Mouse (Mus musculus) midbrain, embryonic 11.5 days (tissue): ENCODE results near the gene Spata2l. TPM values are rescaled to one million over a fixed set of nuclear protein-coding genes. Genes with fewer than 3 reads are reported as not detected.
"Not testable (repeated sequence)": the region's sequence is repeated elsewhere in the genome, so short reads cannot be mapped to it uniquely, and the experiment has no call there.

ENCODE experiments used
- ATAC-seq: fragments of 200-750 bp; cut with Nextera tagmentation; 2 replicates; pipeline ENCODE4 v1.8.0; 2017; ENCODE audit warnings: moderate TSS enrichment, moderate library complexity; ENCODE audit not compliant: low FRiP score
- DNase-seq: peaks from one replicate; pipeline ENCODE4 v3.0.0; 2015; ENCODE audit warnings: low spot score; ENCODE audit errors: missing footprints
- H3K27ac ChIP-seq: fragments of 300-500 bp; sonication (generic); 2 replicates; pipeline ENCODE4 v1.5.1; 2014; ENCODE audit warnings: low read depth, low read length
- H3K27me3 ChIP-seq: fragments of 300-500 bp; sonication (generic); 2 replicates; pipeline ENCODE4 v1.6.1; 2014; ENCODE audit warnings: mild to moderate bottlenecking, low read length, moderate library complexity, mixed read lengths; ENCODE audit not compliant: control insufficient read depth, insufficient read depth
- H3K36me3 ChIP-seq: fragments of 300-500 bp; sonication (generic); 2 replicates; pipeline ENCODE4 v1.6.1; 2014; ENCODE audit warnings: mild to moderate bottlenecking, low read length, moderate library complexity, mixed read lengths; ENCODE audit not compliant: control insufficient read depth, insufficient read depth
- H3K4me1 ChIP-seq: fragments of 300-500 bp; sonication (generic); 2 replicates; pipeline ENCODE4 v1.6.1; 2014; ENCODE audit warnings: low read length; ENCODE audit not compliant: control insufficient read depth, insufficient read depth
- H3K4me2 ChIP-seq: fragments of 300-500 bp; sonication (generic); 2 replicates; pipeline ENCODE4 v1.6.1; 2014; ENCODE audit warnings: mild to moderate bottlenecking, moderate library complexity
- H3K4me3 ChIP-seq: fragments of 300-500 bp; sonication (generic); 2 replicates; pipeline ENCODE4 v1.5.1; 2014; ENCODE audit warnings: low read depth, low read length
- H3K9ac ChIP-seq: fragments of 300-500 bp; sonication (generic); 2 replicates; pipeline ENCODE4 v1.6.1; 2014; ENCODE audit warnings: low read length
- H3K9me3 ChIP-seq: fragments of 300-500 bp; sonication (generic); 2 replicates; pipeline ENCODE4 v1.6.1; 2016; ENCODE audit warnings: low read length; ENCODE audit not compliant: control insufficient read depth
- WGBS: fragments of 180-500 bp; shearing (Covaris S2); extraction: QIAGEN DNeasy Blood & Tissue Kit; methylation state at CpG from one replicate; pipeline ENCODE4 v1.1.7; 2014; 5-methylcytosine and 5-hydroxymethylcytosine counted together
- polyA plus RNA-seq: library from polyadenylated mRNA; unstranded; fragments of >200 nt; fragmentation: Nextera tagmentation; extraction: Ambion mirVana; gene quantifications from 2 replicates; pipeline ENCODE4 v1.2.1, GENCODE M21; 2014

Spata2l gene
- polyA plus RNA-seq: 1.2 and 1.7 TPM in 2 replicates

DNA sequence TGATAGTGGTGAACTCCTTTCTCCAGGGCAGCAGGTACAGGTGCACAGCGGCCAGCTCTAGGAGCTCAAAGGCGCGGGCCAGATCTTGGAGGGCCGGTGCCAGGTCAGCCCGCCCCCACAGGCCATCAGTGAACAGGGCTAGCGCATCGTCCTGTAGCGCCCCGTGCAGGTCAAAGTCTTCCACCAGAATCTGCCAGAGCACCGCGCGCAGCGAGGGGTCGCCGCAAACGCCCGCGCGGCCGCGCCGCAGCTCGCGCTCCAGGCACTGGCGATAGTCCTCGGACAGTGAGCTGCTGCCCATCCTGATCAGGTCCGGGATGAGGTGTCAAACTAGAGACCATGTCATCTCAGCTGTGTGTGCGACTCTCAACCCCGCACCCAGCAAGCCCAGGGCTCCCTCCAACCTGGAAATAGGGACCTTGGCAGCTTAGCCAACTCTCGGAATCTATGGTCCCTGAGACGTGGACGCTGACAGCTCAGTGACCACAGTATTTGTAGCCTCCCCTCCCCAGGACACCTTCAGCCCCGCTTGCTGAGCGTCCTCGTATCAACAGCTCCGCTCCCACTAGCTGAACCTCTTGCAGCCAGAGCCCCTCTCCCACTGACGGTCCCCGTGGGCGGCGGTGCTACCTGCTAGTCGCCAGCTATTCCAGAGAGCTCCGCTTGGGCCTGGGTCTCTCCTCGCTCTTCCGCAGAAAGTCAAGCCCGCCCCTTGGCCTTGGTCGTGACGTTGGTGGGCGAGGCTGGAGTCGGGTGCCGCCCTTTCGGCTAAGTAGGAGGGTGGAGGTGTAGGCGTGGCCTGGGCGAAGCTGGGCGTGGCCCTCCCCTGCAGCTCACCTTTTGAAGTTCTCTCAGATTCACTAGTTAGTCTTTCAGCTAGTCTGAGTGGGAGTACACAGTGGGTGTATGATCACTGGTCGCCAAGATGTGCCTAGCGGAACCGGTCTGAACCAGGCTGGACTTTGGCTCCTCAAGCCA lies at the start of gene Spata2l:
Gene Spata2l (minus strand): TSS at position 714 of the 978 bp plus-strand sequence.
- peaks cover 7% of the 10 kb centered on the region for H3K4me1 ChIP-seq

GRCm38 (mm10) chr8:123284493-123284892 lies 48.5 kb upstream of the Spata2l start:
- no peak for ATAC-seq
- peaks cover 6% of the 10 kb centered on the region for H3K36me3 ChIP-seq
- no peak for DNase-seq

More for the DNA sequence above, at the start of gene Spata2l:
- DNase-seq (peak; percentile 97), ATAC-seq (peak; percentile 89)
- peak within 1 kb of the TSS; percentile 44 for H3K4me3 ChIP-seq
- H3K9me3 ChIP-seq: no peaks in the 10 kb centered on the region
- peak within 1 kb of the TSS; percentile 79 for H3K4me2 ChIP-seq
- H3K36me3 ChIP-seq: no peaks in the 10 kb centered on the region
- H3K27me3 ChIP-seq: peaks cover 13% of the 10 kb centered on the region; the same call in 1 of the 2 replicates
- peak within 1 kb of the TSS; percentile 58 for H3K9ac ChIP-seq
- WGBS: 1% methylated on average over 57 of the region's 57 CpGs
- H3K27ac ChIP-seq: no peak within 1 kb of the TSS

GRCm38 (mm10) chr8:123283991-123284390 lies 48.0 kb upstream of the Spata2l start:
- Histone ChIP-seq H3K36me3 (peaks cover 6% of the 10 kb centered on the region), H3K27ac (no peak overlapping the region), H3K4me1 (no peaks in the 10 kb centered on the region), H3K9me3 (no peaks in the 10 kb centered on the region), H3K4me2 (no peak overlapping the region), H3K4me3 (no peak overlapping the region), H3K9ac (no peak overlapping the region), H3K27me3 (no peaks in the 10 kb centered on the region)
- ATAC-seq: no peak
- WGBS: 91% methylated on average over 7 of the region's 7 CpGs
- no peak for DNase-seq

More at GRCm38 (mm10) chr8:123284493-123284892, 48.5 kb upstream of the Spata2l start:
- H3K27ac ChIP-seq: no peak overlapping the region
- no peak overlapping the region for H3K4me2 ChIP-seq
- 96% methylated on average over 5 of the region's 5 CpGs for WGBS
- no peaks in the 10 kb centered on the region for H3K27me3 ChIP-seq
- no peaks in the 10 kb centered on the region for H3K9me3 ChIP-seq
- H3K4me1 ChIP-seq: no peaks in the 10 kb centered on the region
- H3K9ac ChIP-seq: no peak overlapping the region
- H3K4me3 ChIP-seq: no peak overlapping the region

DNA sequence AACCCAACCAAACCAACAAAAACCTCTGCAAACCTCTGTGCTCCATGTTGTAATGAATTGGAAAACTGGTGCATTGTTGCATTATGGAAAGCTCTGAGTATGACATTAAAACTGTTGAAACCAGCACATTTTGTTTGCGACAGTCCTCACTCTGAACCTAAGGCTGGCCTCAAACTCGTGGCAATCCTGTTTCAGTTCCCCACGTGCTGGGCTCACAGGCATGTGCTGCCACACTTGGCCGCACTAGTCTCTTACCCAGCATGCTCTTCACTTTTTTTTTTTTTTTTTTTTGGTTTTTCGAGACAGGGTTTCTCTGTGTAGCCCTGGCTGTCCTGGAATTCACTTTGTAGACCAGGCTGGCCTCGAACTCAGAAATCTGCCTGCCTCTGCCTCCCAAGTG lies 47.0 kb upstream of the Spata2l start:
- not testable (repeated sequence) for H3K9ac ChIP-seq, H3K36me3 ChIP-seq, H3K27me3 ChIP-seq, ATAC-seq, H3K4me3 ChIP-seq, H3K4me1 ChIP-seq, DNase-seq, H3K27ac ChIP-seq, H3K9me3 ChIP-seq, H3K4me2 ChIP-seq
- WGBS: 96% methylated on average over 5 of the region's 6 CpGs

DNA sequence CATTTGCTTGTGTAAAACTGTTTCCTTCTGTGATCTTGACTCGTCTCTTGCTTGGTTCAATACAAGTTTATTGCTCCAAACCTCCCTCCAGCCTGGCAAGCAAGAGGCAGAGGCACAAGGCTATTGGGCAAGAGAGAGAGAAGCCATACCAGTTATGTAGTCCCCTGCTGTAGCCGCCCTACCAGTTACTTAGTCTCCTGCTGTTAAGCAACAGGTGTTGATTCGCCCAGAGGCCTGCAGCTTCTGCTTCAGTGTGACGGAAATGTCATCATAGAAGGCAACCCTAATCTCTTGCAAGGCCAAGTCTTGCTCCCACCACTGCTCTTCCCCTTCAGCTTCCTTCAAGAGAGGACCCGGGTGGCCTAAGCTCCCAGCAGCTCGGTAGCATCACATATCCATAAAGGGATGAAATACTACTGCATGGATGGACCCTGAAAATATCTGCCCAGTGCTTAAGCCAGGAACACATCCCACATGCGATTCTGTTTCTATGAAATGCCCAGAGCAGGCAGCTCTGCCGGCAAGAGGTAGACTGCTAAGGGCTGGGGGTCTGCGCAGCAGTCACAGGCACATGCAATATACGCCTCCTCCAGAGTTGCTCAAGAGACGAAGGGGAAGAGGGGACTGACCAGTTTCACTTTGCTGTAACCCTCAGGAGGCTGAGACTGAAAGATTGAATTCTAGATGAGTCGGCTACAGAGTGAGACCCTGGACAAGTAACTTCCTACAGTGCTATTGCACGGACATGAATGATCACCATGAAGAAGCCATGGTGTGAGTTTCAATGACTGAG lies 44.5 kb upstream of the Spata2l start:
- DNase-seq (no peak), ATAC-seq (no peak)
- Histone ChIP-seq H3K9ac (no peak overlapping the region), H3K4me1 (no peaks in the 10 kb centered on the region), H3K9me3 (no peaks in the 10 kb centered on the region), H3K4me3 (no peak overlapping the region), H3K36me3 (no peaks in the 10 kb centered on the region), H3K4me2 (no peak overlapping the region), H3K27ac (no peak overlapping the region), H3K27me3 (no peaks in the 10 kb centered on the region)
- WGBS: 87% methylated on average over 13 of the region's 13 CpGs

GRCm38 (mm10) chr8:123279828-123280227 lies 43.8 kb upstream of the Spata2l start:
- no peak for DNase-seq
- H3K36me3 ChIP-seq: no peaks in the 10 kb centered on the region
- H3K4me1 ChIP-seq: no peaks in the 10 kb centered on the region
- no peak overlapping the region for H3K4me2 ChIP-seq
- no peak for ATAC-seq
- 90% methylated on average over 4 of the region's 4 CpGs for WGBS
- no peak overlapping the region for H3K9ac ChIP-seq
- no peaks in the 10 kb centered on the region for H3K9me3 ChIP-seq
- no peak overlapping the region for H3K27ac ChIP-seq
- H3K27me3 ChIP-seq: no peaks in the 10 kb centered on the region
- no peak overlapping the region for H3K4me3 ChIP-seq

DNA sequence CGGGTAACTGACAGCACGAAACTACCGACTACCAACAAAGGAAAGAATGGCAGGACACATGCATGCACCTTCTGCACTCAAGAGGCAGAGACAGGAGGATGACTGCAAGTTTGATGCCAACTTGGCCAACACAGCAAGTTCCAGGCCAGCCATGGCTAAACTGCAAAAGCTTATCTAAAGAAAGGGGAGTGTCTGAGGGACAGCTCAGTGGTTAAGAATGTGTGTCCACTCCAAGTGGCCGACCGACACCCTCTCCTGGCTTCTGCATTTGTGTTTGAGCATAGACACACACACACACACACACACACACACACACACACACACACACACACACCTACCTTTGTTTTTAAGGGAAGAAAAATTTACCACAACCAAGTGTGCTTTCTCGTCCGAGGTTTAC lies 42.4 kb upstream of the Spata2l start:
- ATAC-seq (no peak), DNase-seq (no peak)
- H3K4me3 ChIP-seq: no peak overlapping the region
- no peaks in the 10 kb centered on the region for H3K4me1 ChIP-seq
- no peaks in the 10 kb centered on the region for H3K9me3 ChIP-seq
- H3K9ac ChIP-seq: no peak overlapping the region
- H3K27me3 ChIP-seq: no peaks in the 10 kb centered on the region
- no peak overlapping the region for H3K4me2 ChIP-seq
- H3K27ac ChIP-seq: no peak overlapping the region
- no peaks in the 10 kb centered on the region for H3K36me3 ChIP-seq
- 84% methylated on average over 7 of the region's 7 CpGs for WGBS

DNA sequence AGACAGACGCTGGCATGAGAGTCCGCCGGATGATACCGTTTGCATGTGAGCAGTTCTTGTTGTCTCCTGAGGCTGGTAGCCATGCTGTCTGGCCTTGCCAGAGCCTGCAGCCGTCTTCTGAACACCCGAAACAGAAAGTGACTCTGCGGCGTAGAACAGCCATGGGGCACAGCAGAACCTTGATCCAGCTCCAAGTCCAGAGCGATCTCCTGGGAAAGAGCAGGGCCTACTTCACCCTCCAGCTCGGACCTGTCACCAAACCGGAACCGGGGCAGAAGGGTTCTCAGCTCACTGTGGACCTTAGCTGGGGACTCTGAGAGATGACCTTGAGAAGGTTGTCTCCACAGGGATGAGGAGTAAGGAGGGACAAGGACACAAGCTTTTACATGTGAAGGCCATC lies 39.1 kb upstream of the Spata2l start:
- DNase-seq (no peak), ATAC-seq (no peak)
- H3K4me3 ChIP-seq: no peak overlapping the region
- no peak overlapping the region for H3K9ac ChIP-seq
- no peak overlapping the region for H3K27ac ChIP-seq
- H3K36me3 ChIP-seq: 0 out of 2 replicates have a peak, but pooled peaks cover 3% of the 10 kb centered on the region
- H3K9me3 ChIP-seq: no peaks in the 10 kb centered on the region
- H3K4me1 ChIP-seq: no peaks in the 10 kb centered on the region
- 96% methylated on average over 12 of the region's 12 CpGs for WGBS
- H3K4me2 ChIP-seq: no peak overlapping the region
- no peaks in the 10 kb centered on the region for H3K27me3 ChIP-seq

DNA sequence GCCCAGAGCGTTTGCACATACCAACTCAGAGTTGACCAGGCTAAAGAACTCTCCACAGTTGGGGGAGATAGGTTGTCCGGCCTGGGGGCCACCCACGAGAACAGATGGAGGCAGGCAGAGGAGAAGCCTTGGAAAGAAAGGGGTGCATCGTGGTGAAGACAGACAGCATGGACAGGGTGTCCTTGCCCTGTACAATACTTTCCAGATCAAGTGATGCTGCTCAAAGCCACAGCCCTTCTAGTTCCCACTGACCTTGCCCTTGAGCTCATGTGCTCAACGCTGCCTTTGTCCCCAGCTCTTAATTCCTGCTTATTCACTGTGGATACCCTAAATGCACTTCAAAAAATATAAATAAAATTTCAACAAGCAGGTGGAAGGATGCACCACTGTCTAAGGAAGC lies 38.4 kb upstream of the Spata2l start:
- Histone ChIP-seq H3K36me3 (0 out of 2 replicates have a peak, but pooled peaks cover 3% of the 10 kb centered on the region), H3K4me3 (no peak overlapping the region), H3K4me2 (no peak overlapping the region), H3K9ac (no peak overlapping the region), H3K9me3 (no peaks in the 10 kb centered on the region), H3K4me1 (no peaks in the 10 kb centered on the region), H3K27me3 (no peaks in the 10 kb centered on the region), H3K27ac (no peak overlapping the region)
- ATAC-seq (no peak), DNase-seq (no peak)
- WGBS: 86% methylated on average over 5 of the region's 5 CpGs
